Mouse (Mus musculus): ENCODE results near the gene Itgb7. TPM values are rescaled to one million over a fixed set of nuclear protein-coding genes. Genes with fewer than 3 reads are reported as not detected.

The Itgb7 gene
- total and polyA plus RNA-seq, 3 experiments: 7.4 to 15.2 TPM; not detected in 1

- peak; percentile 5 to 52; a peak in 3 of 4 replicates for TF ChIP-seq EP300 (IDR thresholded peaks at IDR 0.05; ENCODE audit: low read depth in 1 of 2, low read length in 2 of 2)
- TF ChIP-seq TBP (IDR thresholded peaks at IDR 0.05; ENCODE audit: low read depth, low read length): peak; percentile 76
- peak; percentile 82 for TF ChIP-seq BHLHE40 (IDR thresholded peaks at IDR 0.05; ENCODE audit: borderline replicate concordance, low read depth, low read length)
- TF ChIP-seq CHD2 (IDR thresholded peaks at IDR 0.05; ENCODE audit: low read length): peak; percentile 89
- TF ChIP-seq POLR2AphosphoS2 (IDR thresholded peaks at IDR 0.05; ENCODE audit: low read length): 0 out of 2 replicates have a peak, but pooled peaks have one; percentile 17
These were observed 28.5 kb downstream of the Itgb7 start, which contains the start of gene Zfp740 (continued) for GRCm38 (mm10) chr15:102202971-102203834.

- Histone ChIP-seq H3K4me3 (ENCODE audit: control insufficient read depth in 1 of 2, insufficient read depth in 1 of 2, low read depth in 2 of 2, low read length in 2 of 2) (no peak overlapping the region), H3K36me3 (ENCODE audit: control insufficient read depth in 1 of 2, insufficient read depth in 2 of 2, low read length in 2 of 2) (peaks cover 0 to 19% of the 10 kb centered on the region in 2 experiments; a peak in 2 of 4 replicates), H3K27me3 (ENCODE audit: control insufficient read depth in 1 of 2, insufficient read depth in 2 of 2, low read length in 2 of 2) (no peaks in the 10 kb centered on the region), H3K27ac (ENCODE audit: control insufficient read depth, low read depth, low read length) (no peak overlapping the region), H3K79me2 (ENCODE audit: control insufficient read depth, insufficient read depth, low read length, poor library complexity) (peaks cover 5% of the 10 kb centered on the region; the same call in 1 of the 2 replicates), H3K4me1 (ENCODE audit: control insufficient read depth in 1 of 2, insufficient read depth in 2 of 2, low read length in 2 of 2) (peaks cover 14 to 17% of the 10 kb centered on the region in 2 experiments), H3K9me3 (replicated peaks; ENCODE audit: insufficient read depth, low read length) (no peaks in the 10 kb centered on the region), H3K9ac (ENCODE audit: control insufficient read depth, low read depth, low read length, poor library complexity, severe bottlenecking) (no peak overlapping the region)
- DNase-seq (ENCODE audit: low read depth, low spot score): no peak
- TF ChIP-seq MXI1 (IDR thresholded peaks at IDR 0.05; ENCODE audit: low read depth, low read length) (no peak), UBTF (IDR thresholded peaks at IDR 0.05; ENCODE audit: borderline replicate concordance, insufficient read depth, low read depth, low read length) (no peak), SMC3 (IDR thresholded peaks at IDR 0.05; ENCODE audit: low read depth, low read length) (no peak), SIN3A (IDR thresholded peaks at IDR 0.05; ENCODE audit: low read length) (no peak), MYB (IDR thresholded peaks at IDR 0.05; ENCODE audit: low read depth, low read length) (no peak)
These were observed 32.9 kb downstream of the Itgb7 start for GRCm38 (mm10) chr15:102198841-102199240.

GRCm38 (mm10) chr15:102195373-102195772, 36.4 kb downstream of the Itgb7 start:
- Histone ChIP-seq H3K36me3 (ENCODE audit: control insufficient read depth in 1 of 2, insufficient read depth in 2 of 2, low read length in 2 of 2) (peaks cover 0 to 13% of the 10 kb centered on the region in 2 experiments; a peak in 2 of 4 replicates), H3K79me2 (ENCODE audit: control insufficient read depth, insufficient read depth, low read length, poor library complexity) (no peaks in the 10 kb centered on the region), H3K9ac (ENCODE audit: control insufficient read depth, low read depth, low read length, poor library complexity, severe bottlenecking) (no peak overlapping the region), H3K27me3 (ENCODE audit: control insufficient read depth in 1 of 2, insufficient read depth in 2 of 2, low read length in 2 of 2) (no peaks in the 10 kb centered on the region), H3K4me3 (ENCODE audit: control insufficient read depth in 1 of 2, insufficient read depth in 1 of 2, low read depth in 2 of 2, low read length in 2 of 2) (no peak overlapping the region), H3K4me1 (ENCODE audit: control insufficient read depth in 1 of 2, insufficient read depth in 2 of 2, low read length in 2 of 2) (peaks cover 11 to 20% of the 10 kb centered on the region in 2 experiments), H3K27ac (ENCODE audit: control insufficient read depth, low read depth, low read length) (no peak overlapping the region), H3K9me3 (replicated peaks; ENCODE audit: insufficient read depth, low read length) (no peaks in the 10 kb centered on the region)
- TF ChIP-seq ZKSCAN1 (IDR thresholded peaks at IDR 0.05; ENCODE audit: low read depth, low read length) (no peak), HCFC1 (IDR thresholded peaks at IDR 0.05; ENCODE audit: low read depth, low read length) (no peak)
- peak; percentile 27 for DNase-seq (ENCODE audit: low read depth, low spot score)

All from MEL (cell line).